Mouse (Mus musculus) megakaryocyte, embryonic 14.5 days (primary cell): Measurements from ENCODE around the gene Ly6g6c. TPM values are rescaled to one million over a fixed set of nuclear protein-coding genes. Genes with fewer than 3 reads are reported as not detected.

Experiments used
- H3K27me3 ChIP-seq: replicated peaks from 2 replicates; pipeline ENCODE3; 2012; ENCODE audit warnings: inconsistent platforms
- H3K36me3 ChIP-seq: replicated peaks from 2 replicates; pipeline ENCODE3; 2012; ENCODE audit warnings: low read length, inconsistent platforms, mixed read lengths
- H3K4me1 ChIP-seq: 2 replicates; pipeline ENCODE4 v1.6.1; 2012; ENCODE audit warnings: inconsistent platforms
- H3K4me3 ChIP-seq: replicated peaks from 2 replicates; pipeline ENCODE3; 2012; ENCODE audit warnings: moderate library complexity, mild to moderate bottlenecking, inconsistent platforms
- H3K9me3 ChIP-seq: 2 replicates; pipeline ENCODE4 v1.6.1; 2012; ENCODE audit warnings: inconsistent platforms
- FLI1 ChIP-seq: IDR thresholded peaks from 2 replicates; pipeline ENCODE4 v1.6.1; 2012; ENCODE audit warnings: low read length, inconsistent platforms, mixed read lengths
- GATA1 ChIP-seq: IDR thresholded peaks from 3 replicates; pipeline ENCODE4 v1.6.1; 2012; ENCODE audit warnings: mixed read lengths, low read length, inconsistent platforms, borderline replicate concordance
- polyA plus RNA-seq: library from polyadenylated mRNA; stranded (reverse); fragments of >175 nt; gene quantifications from 2 replicates; pipeline ENCODE4 v1.2.3, GENCODE M21; 2012; ENCODE audit warnings: low replicate concordance; ENCODE audit not compliant: insufficient read depth

Gene Ly6g6c
- polyA plus RNA-seq, 1 experiment = 14.8 TPM

DNA sequence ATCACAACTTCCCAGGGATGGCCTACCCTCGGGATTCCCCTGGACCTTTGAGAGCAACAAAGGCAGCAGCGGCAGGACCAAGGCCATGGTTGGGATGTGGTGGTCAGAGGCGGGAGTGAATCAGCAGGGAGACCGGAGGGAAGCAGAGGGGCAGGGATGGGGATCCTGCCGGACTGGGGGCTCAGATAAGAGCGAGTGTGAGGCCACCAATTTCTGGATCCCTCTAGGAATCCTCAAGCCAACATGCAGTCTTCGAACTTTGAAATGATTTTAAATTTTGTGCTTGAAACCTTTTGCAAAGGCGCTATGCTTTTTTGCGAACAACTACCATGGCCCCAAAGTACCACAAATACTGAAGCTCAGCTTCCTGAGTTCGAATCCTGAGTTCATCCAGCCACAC is 896 bp downstream of the Ly6g6c start, which contains the start of gene Mpig6b:
Mpig6b (minus strand) TSS at position 101 of the 400 bp plus-strand sequence.
- TF ChIP-seq GATA1 = 0 out of 3 replicates have a peak, but pooled peaks have one; percentile 17
- no peak for TF ChIP-seq FLI1
- H3K27me3 ChIP-seq = peaks cover 16% of the 10 kb centered on the region
- no peaks in the 10 kb centered on the region for H3K9me3 ChIP-seq
- peaks cover 68% of the 10 kb centered on the region for H3K36me3 ChIP-seq
- peak within 1 kb of the TSS; percentile 94 for H3K4me3 ChIP-seq
- H3K4me1 ChIP-seq = peaks cover 96% of the 10 kb centered on the region

DNA sequence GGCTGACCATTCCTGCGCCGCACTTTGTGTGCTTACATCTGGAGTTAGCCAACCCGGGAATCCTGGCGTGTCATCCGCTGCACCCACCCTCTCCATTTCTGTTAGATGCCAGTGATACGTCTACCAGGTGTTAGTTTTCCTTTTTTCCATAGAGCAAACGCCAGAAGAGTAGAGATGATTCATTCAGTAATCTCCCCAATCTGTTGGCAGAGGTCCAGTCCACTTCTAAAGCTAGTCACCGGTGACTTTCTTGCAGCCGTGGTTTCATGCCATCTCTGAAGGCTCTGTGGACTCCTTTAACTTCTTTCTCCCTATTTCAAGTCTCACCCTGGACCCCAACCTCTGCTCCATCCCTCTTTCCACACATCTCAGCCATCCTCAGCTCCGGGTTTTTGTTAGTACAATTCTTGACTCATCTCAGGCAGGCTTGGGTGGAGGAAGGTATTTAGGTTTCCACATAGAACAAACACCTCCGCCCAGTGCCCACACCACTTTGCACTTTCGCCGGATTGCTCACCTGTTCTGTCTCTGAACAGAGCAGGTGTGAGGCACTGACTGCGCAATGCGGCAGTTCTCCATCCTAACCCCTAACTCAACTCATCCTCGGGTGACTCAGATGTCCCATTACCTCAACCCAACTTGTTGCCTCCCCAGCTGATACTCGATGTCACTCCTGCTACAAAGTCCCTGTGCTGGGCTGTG is 3.2 kb downstream of the Ly6g6c start:
- Histone ChIP-seq H3K27me3 (peaks cover 16% of the 10 kb centered on the region), H3K4me3 (peak overlapping the region; percentile 34), H3K4me1 (peaks cover 96% of the 10 kb centered on the region), H3K9me3 (no peaks in the 10 kb centered on the region), H3K36me3 (peaks cover 69% of the 10 kb centered on the region)
- TF ChIP-seq FLI1 = no peak
- no peak for TF ChIP-seq GATA1

DNA sequence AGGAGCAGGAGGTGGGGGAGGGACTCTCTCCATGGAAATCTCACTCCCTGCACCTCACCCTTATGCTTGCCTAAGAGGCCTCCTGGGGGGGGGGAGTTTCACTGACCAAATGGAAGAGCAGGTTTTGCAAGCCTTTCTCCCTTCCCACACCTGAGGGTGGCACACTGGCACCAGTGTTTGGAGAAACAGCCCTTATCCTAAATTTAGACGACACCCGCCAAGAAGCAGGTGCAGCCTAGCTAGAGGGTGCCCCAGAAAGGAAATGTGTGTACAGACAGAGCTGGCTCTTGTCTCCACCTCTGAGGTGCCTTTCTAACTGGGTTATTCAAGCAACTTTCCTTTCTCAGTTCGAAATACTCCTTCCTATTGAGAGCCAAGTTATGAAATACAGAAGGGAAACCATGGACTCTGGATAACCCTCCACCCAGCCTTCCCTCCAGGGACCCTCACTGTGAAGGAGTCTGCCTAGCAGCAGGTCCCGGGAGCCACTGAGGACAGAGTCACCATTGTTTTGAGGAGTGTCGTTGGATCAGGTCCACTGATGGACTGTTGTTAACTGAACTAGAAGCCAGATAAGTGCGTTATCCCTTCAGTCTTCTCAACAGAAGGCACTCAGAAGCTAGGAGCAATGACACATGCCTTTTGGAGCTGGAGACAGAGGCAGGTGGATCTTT is 5.5 kb downstream of the Ly6g6c start:
- peaks cover 65% of the 10 kb centered on the region for H3K36me3 ChIP-seq
- H3K4me1 ChIP-seq = peaks cover 91% of the 10 kb centered on the region
- H3K4me3 ChIP-seq = no peak overlapping the region
- H3K27me3 ChIP-seq = peaks cover 16% of the 10 kb centered on the region
- TF ChIP-seq FLI1 (no peak), GATA1 (no peak)
- 0 out of 2 replicates have a peak, but pooled peaks cover 3% of the 10 kb centered on the region for H3K9me3 ChIP-seq

DNA sequence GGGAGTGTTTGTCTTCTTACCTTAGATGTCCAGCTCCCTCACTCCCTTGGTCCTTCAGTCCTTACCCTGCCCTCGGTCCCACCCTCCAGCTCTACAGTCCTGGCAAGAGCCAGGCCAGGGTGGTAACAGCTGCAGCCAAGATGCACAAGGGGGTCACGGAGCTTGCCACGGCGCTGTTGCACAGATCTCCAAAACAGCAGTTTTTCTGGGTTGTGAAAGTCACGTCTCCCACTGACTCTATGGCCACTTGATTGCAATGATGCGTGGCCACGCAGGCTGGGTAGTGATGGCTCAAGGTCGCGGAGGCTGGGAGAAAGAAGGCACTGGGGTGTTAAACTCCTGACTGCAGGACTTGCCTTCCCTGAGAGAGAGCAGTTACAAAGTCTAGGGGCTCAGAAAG is 6.3 kb downstream of the Ly6g6c start:
- H3K36me3 ChIP-seq = peaks cover 71% of the 10 kb centered on the region
- H3K4me3 ChIP-seq = no peak overlapping the region
- H3K9me3 ChIP-seq = 0 out of 2 replicates have a peak, but pooled peaks cover 3% of the 10 kb centered on the region
- peaks cover 14% of the 10 kb centered on the region for H3K27me3 ChIP-seq
- TF ChIP-seq FLI1 = no peak
- no peak for TF ChIP-seq GATA1
- H3K4me1 ChIP-seq = peaks cover 91% of the 10 kb centered on the region

- Histone ChIP-seq H3K4me3 (peak overlapping the region; percentile 42), H3K4me1 (peaks cover 91% of the 10 kb centered on the region), H3K36me3 (peaks cover 77% of the 10 kb centered on the region), H3K27me3 (peaks cover 4% of the 10 kb centered on the region), H3K9me3 (0 out of 2 replicates have a peak, but pooled peaks cover 3% of the 10 kb centered on the region)
- no peak for TF ChIP-seq GATA1
- no peak for TF ChIP-seq FLI1
Measured at GRCm38 (mm10) chr17:35074097-35074496, 8.9 kb downstream of the Ly6g6c start.

- H3K9me3 ChIP-seq = 0 out of 2 replicates have a peak, but pooled peaks cover 3% of the 10 kb centered on the region
- TF ChIP-seq FLI1 (no peak), GATA1 (no peak)
- H3K4me3 ChIP-seq = peak within 1 kb of the TSS; percentile 86
- peaks cover 78% of the 10 kb centered on the region for H3K36me3 ChIP-seq
- H3K4me1 ChIP-seq = peaks cover 91% of the 10 kb centered on the region
- no peaks in the 10 kb centered on the region for H3K27me3 ChIP-seq
Measured at GRCm38 (mm10) chr17:35076507-35077176, 11.5 kb downstream of the Ly6g6c start, which contains the start of gene Ly6g6e. TSS of gene Ly6g6e (plus strand) at chr17:35076902.

DNA sequence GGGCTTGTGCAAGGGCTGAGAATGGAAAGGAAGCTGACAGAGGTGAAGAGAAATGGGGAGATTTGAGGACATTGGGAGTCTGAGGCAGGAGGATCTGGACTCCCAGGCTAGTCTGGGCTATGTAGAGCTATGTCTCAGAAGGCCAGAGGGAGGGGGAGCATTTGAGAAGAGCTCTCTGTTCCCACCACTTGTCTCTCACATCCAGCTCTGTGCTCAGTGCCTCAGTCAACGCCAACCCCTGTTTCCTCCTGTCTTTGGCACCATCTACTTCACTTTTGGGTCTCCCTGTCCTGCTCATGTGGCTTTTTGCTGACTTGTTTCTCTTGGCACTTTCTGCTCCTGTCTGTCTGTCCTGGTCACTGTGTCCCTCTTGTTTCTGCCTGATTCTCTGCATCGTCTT is 12.1 kb downstream of the Ly6g6c start:
- TF ChIP-seq FLI1 = no peak
- no peak for TF ChIP-seq GATA1
- Histone ChIP-seq H3K36me3 (peaks cover 77% of the 10 kb centered on the region), H3K4me1 (peaks cover 91% of the 10 kb centered on the region), H3K4me3 (peak overlapping the region; percentile 66), H3K27me3 (no peaks in the 10 kb centered on the region), H3K9me3 (0 out of 2 replicates have a peak, but pooled peaks cover 3% of the 10 kb centered on the region)

- peaks cover 90% of the 10 kb centered on the region for H3K4me1 ChIP-seq
- H3K36me3 ChIP-seq = peaks cover 75% of the 10 kb centered on the region
- peak within 1 kb of the TSS; percentile 86 for H3K4me3 ChIP-seq
- TF ChIP-seq GATA1 (no peak), FLI1 (no peak)
- no peaks in the 10 kb centered on the region for H3K27me3 ChIP-seq
- 0 out of 2 replicates have a peak, but pooled peaks cover 3% of the 10 kb centered on the region for H3K9me3 ChIP-seq
Measured at GRCm38 (mm10) chr17:35077786-35078233, 12.6 kb downstream of the Ly6g6c start, which contains the start of gene Ly6g6d. TSS of gene Ly6g6d (minus strand) at chr17:35078065.

- Histone ChIP-seq H3K9me3 (0 out of 2 replicates have a peak, but pooled peaks cover 3% of the 10 kb centered on the region), H3K4me3 (peak overlapping the region; percentile 48), H3K27me3 (no peaks in the 10 kb centered on the region), H3K4me1 (peaks cover 96% of the 10 kb centered on the region), H3K36me3 (peaks cover 81% of the 10 kb centered on the region)
- TF ChIP-seq GATA1 (no peak), FLI1 (no peak)
Measured at GRCm38 (mm10) chr17:35079778-35080177, 14.6 kb downstream of the Ly6g6c start.

- H3K4me1 ChIP-seq = peaks cover 96% of the 10 kb centered on the region
Measured at GRCm38 (mm10) chr17:35080248-35080647, 15.1 kb downstream of the Ly6g6c start.

More at GRCm38 (mm10) chr17:35080248-35080647, 15.1 kb downstream of the Ly6g6c start:
- 0 out of 2 replicates have a peak, but pooled peaks cover 3% of the 10 kb centered on the region for H3K9me3 ChIP-seq
- TF ChIP-seq GATA1 = no peak
- no peak for TF ChIP-seq FLI1
- H3K4me3 ChIP-seq = peak overlapping the region; percentile 48
- peaks cover 79% of the 10 kb centered on the region for H3K36me3 ChIP-seq
- H3K27me3 ChIP-seq = no peaks in the 10 kb centered on the region
